Mouse (Mus musculus) spleen, adult 12 weeks (tissue): ENCODE results near the gene Ergic3.

Source experiments
- DNase-seq: peaks from one replicate; pipeline ENCODE4 v3.0.0; 2022; ENCODE audit warnings: low spot score

Ergic3 gene

DNA sequence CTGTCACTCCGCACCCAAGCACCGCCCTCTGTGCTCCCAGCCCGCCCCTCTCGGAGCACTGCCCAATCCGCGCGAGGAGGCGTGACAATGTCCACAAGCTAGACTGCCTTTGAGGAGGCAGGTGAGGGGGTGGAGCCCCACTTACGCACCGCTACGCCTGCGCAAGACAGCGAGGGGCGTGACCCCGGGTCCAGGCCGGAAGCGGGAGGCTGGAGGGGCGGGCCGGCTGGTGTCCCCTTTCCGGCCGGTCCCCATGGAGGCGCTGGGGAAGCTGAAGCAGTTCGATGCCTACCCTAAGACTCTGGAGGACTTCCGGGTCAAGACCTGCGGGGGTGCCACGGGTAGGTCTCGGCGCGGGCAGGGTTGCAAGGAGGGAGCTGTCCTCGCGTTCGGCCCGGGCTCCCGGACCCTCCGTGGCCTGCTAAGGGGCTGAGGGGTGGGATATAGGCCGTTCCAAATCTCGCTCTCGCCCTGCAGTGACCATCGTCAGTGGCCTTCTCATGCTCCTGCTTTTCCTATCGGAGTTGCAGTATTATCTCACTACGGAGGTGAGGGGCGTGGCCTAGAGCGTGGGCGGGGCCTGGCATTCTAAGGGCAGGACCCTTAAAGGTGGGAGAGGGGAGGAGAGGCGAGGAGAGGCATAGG lies at the start of gene Ergic3, which contains the start of gene 6430550D23Rik:
Ergic3 (plus strand) TSS at position 158 of the 645 bp plus-strand sequence.
6430550D23Rik (minus strand) TSS at position 90 of the 645 bp plus-strand sequence.
- peak; percentile 98 for DNase-seq

DNA sequence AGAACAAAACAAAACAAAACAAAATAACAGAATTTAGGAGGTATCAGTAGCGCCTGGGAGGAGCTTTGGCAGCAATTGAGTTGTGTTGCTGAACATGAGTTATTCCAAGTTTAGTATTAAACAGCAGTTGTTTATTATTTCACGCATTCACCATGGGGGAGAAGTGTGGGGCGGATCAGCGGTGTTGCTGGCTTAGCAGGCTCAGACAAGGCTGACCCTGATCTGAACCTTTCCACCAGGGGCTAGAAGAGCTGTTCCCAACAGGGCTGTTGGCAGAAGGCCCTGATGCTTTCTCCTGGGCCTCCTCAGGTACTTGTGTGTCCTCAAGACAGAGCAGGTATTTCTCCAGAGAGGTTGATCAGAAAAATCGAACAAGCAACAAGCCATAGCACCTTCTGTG lies 47.9 kb upstream of the Ergic3 start:
- no peak for DNase-seq

DNA sequence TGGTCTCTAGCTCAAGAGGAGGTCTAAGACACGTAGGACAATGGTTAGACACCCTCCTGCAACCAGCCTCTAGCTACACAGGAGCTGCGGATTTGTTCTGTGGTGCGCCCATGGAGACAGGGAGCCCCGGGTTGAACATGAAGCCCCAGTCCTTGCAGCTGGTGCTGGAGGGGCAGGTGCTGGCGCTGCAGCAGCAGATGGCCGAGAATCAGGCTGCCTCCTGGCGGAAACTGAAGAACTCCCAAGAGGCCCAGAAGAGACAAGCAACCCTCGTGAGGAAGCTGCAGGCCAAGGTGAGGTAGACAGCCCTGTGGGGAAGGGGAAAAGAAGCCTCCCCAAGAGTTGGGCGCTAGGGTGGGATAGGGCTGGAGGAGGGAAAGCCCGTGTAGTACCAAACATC lies 46.0 kb upstream of the Ergic3 start:
- no peak for DNase-seq

- DNase-seq, result no peak
These were observed 44.9 kb upstream of the Ergic3 start for GRCm38 (mm10) chr2:155962991-155963390.

GRCm38 (mm10) chr2:155973348-155973747 lies 34.5 kb upstream of the Ergic3 start:
- no peak for DNase-seq

DNA sequence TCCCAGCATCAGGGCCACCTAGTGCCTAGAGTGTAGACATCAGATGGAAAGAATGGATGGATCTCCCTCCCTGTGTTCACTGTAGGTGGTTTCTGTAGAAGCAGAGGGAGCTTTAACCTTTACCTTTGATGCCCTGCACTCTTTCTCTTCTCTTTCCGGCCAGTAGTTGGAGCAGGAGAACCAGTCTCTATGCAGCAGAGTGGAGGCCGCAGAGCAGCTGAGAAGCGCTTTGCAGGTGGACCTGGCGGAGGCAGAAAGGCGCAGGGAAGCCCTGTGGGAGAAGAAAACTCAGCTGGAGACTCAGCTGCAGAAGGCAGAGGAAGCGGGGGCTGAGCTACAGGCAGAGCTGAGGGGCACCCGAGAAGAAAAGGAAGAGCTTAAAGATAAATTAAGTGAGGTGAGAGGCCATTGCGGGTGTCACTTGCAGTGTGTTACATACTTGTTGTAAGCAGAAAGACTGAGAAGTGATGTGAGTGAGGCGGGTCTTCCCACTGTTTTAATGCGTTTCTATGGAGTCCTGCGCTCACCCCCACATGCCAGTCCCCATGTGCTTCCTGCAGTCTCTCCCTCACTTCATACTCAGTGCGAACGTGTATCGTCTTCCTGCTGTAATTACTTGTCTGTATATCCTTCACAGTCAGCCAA lies 33.6 kb upstream of the Ergic3 start:
- DNase-seq, result no peak

GRCm38 (mm10) chr2:155979328-155979991 lies 28.4 kb upstream of the Ergic3 start:
- DNase-seq, result peak; percentile 40

GRCm38 (mm10) chr2:155985776-155986175 lies 22.1 kb upstream of the Ergic3 start:
- no peak for DNase-seq

GRCm38 (mm10) chr2:155987131-155987530 lies 20.7 kb upstream of the Ergic3 start:
- DNase-seq, result no peak

DNA sequence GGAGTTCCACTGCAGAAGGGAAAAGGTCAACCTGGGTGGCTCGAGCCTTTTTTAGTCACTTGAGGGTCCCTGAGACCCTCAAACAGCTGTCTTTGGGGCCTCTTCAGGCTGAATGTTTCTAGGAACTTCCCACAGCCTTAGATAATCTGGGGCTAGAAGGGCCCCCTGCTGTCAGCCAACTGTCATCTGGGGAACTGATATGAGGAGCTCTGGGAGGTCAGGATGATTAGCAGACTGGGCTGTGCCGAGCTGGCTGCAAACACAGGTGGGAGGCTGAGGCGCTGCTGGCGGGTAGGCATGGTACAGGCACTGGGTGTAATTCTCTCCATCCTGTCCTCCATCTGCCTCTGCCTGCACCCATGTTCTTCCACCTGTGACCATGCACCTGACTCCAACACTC lies 18.8 kb upstream of the Ergic3 start:
- no peak for DNase-seq

GRCm38 (mm10) chr2:155991151-155991550 lies 16.7 kb upstream of the Ergic3 start:
- DNase-seq, result no peak

- DNase-seq, result peak; percentile 51
These were observed 16.0 kb upstream of the Ergic3 start for GRCm38 (mm10) chr2:155991863-155992321.

DNA sequence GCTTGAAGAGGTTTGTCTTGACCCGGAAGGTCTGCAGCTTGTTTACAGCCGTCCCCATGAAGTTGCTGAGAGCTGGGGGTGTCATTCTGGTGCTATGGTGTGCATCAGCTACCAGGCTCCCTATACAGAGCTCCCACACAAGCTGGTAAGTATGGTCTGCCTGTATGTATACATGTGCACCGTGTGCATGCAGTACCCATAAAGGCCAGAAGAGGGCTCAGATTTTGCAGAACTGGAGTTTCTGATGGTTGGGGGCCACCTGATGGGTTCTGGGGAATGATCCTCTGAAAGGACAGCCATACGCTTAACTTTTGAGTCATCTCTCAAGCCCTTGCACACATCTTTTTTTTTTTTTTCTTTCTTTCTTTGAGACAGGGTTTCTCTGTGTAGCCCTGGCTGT lies 2.5 kb upstream of the Ergic3 start:
- DNase-seq, result no peak

- no peak for DNase-seq
These were observed 10.3 kb downstream of the Ergic3 start for GRCm38 (mm10) chr2:156018106-156018505.

- DNase-seq, result no peak
These were observed 13.4 kb downstream of the Ergic3 start for GRCm38 (mm10) chr2:156021219-156021618.

GRCm38 (mm10) chr2:156021765-156022164 lies 13.9 kb downstream of the Ergic3 start:
- no peak for DNase-seq

- no peak for DNase-seq
These were observed 17.6 kb downstream of the Ergic3 start for GRCm38 (mm10) chr2:156025482-156025881.

- DNase-seq, result no peak
These were observed 31.5 kb downstream of the Ergic3 start for GRCm38 (mm10) chr2:156039390-156039789.

GRCm38 (mm10) chr2:156042903-156043302 lies 35.1 kb downstream of the Ergic3 start:
- DNase-seq, result no peak

DNA sequence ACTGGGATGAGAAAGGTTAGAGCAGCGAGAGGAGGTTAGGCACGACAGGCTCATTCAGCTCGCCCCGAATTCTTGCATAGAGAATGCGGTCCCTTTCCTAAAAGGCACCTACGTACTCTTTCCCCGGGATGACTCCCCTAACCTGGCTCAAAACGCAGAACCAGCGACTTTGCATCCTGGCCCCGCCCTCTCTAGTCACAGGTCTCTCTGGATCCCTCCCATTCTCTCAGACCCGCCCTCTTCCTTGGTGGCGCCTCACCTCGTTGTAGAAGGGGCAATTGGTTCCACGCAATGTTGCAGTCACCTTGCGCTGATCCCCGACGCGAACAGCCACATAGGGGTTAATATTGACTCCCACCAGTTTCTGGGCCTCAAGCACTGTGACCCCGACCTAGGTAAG lies 40.1 kb downstream of the Ergic3 start:
- no peak for DNase-seq

- no peak for DNase-seq
These were observed 45.0 kb downstream of the Ergic3 start, which contains the start of gene Fer1l4 for GRCm38 (mm10) chr2:156052816-156053215. Gene Fer1l4, minus strand, starts transcription at chr2:156052947.

- DNase-seq, result peak; percentile 69
These were observed 57.5 kb downstream of the Ergic3 start, which contains the start of gene Spag4 for GRCm38 (mm10) chr2:156065099-156066041. Gene Spag4, plus strand, starts transcription at chr2:156065175.
